8 mouse cellular contexts compared by ENCODE assay signal in the genomic region with DNA sequence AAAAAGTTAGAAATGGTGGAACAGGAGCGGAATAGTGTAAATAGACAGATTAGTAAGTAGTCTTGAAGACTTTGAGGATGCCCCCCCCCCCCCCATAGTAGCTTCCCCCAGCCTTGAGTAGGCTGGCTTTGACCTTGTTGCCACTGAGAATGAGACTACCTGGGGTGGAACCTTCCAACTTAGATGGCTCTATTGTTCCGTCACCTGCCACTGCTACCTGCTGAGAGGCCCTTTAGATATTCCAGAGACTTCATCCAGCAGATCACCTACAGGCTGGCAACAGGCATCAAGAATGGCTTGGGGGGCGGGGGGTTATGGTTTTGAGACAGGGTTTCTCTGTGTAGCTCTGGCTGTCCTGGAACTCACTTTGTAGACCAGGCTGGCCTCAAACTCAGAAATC. TPM values are rescaled to one million over a fixed set of nuclear protein-coding genes. Genes with fewer than 3 reads are reported as not detected.
DNase-seq lines count a peak whose midpoint lies in the region; ATAC-seq and TF ChIP-seq lines count a peak whose summit lies in the region.

No protein-coding gene starts in this region.

- H3K4me2 ChIP-seq in forebrain, embryonic 13.5 days: peak overlapping the region; percentile 80; the same call in 1 of the 2 replicates
- H3K4me2 ChIP-seq in forebrain, embryonic 12.5 days: no peak overlapping the region
- H3K4me2 ChIP-seq in liver, embryonic 14.5 days (ENCODE audit: low read depth): peak overlapping the region; percentile 62
- no peak overlapping the region for H3K4me2 ChIP-seq in liver, postnatal 0 days (ENCODE audit: low read depth, low read length)
- no peak overlapping the region for H3K4me2 ChIP-seq in kidney, embryonic 16.5 days (replicated peaks; ENCODE audit: low read depth, low read length)

- WGBS in forebrain, embryonic 13.5 days: 79% methylated on average over 3 of the region's 3 CpGs
- WGBS in forebrain, embryonic 12.5 days: 90% methylated on average over 3 of the region's 3 CpGs
- 83% methylated on average over 3 of the region's 3 CpGs for WGBS in liver, embryonic 14.5 days (ENCODE audit: insufficient replicate concordance)
- 90% methylated on average over 3 of the region's 3 CpGs for WGBS in liver, postnatal 0 days (ENCODE audit: insufficient replicate concordance)
- 92% methylated on average over 3 of the region's 3 CpGs for WGBS in kidney, embryonic 16.5 days

- H3K27ac ChIP-seq in forebrain, embryonic 13.5 days: no peak overlapping the region
- H3K27ac ChIP-seq in forebrain, embryonic 12.5 days: no peak overlapping the region
- H3K27ac ChIP-seq in liver, embryonic 14.5 days: no peak overlapping the region; the same call in 1 of the 2 replicates
- no peak overlapping the region for H3K27ac ChIP-seq in liver, postnatal 0 days (ENCODE audit: low read depth)
- no peak overlapping the region for H3K27ac ChIP-seq in kidney, embryonic 16.5 days (ENCODE audit: low read length)

- ATAC-seq in forebrain, embryonic 13.5 days: 0 out of 2 replicates have a peak, but pooled peaks have one; percentile 0
- ATAC-seq in forebrain, embryonic 12.5 days (ENCODE audit: low FRiP score): no peak
- ATAC-seq in liver, embryonic 14.5 days (ENCODE audit: insufficient read depth): no peak
- ATAC-seq in liver, postnatal 0 days: no peak
- no peak for ATAC-seq in kidney, embryonic 16.5 days (ENCODE audit: low FRiP score, low TSS enrichment)
- no peak for ATAC-seq in activated CD4-positive, CD25-positive, alpha-beta regulatory T cell, adult 4 months

- no peaks in the 10 kb centered on the region for H3K9me3 ChIP-seq in forebrain, embryonic 13.5 days (replicated peaks)
- H3K9me3 ChIP-seq in forebrain, embryonic 12.5 days: no peaks in the 10 kb centered on the region
- H3K9me3 ChIP-seq in liver, embryonic 14.5 days (ENCODE audit: control insufficient read depth, low read length): no peaks in the 10 kb centered on the region
- no peaks in the 10 kb centered on the region for H3K9me3 ChIP-seq in liver, postnatal 0 days (ENCODE audit: low read length)
- H3K9me3 ChIP-seq in kidney, embryonic 16.5 days (ENCODE audit: low read length): no peaks in the 10 kb centered on the region

- H3K9ac ChIP-seq in forebrain, embryonic 13.5 days: no peak overlapping the region
- no peak overlapping the region for H3K9ac ChIP-seq in forebrain, embryonic 12.5 days
- H3K9ac ChIP-seq in liver, embryonic 14.5 days (replicated peaks): no peak overlapping the region
- H3K9ac ChIP-seq in liver, postnatal 0 days (replicated peaks): no peak overlapping the region
- H3K9ac ChIP-seq in kidney, embryonic 16.5 days (replicated peaks; ENCODE audit: low read length): no peak overlapping the region

- no peaks in the 10 kb centered on the region for H3K27me3 ChIP-seq in forebrain, embryonic 13.5 days
- H3K27me3 ChIP-seq in forebrain, embryonic 12.5 days: no peaks in the 10 kb centered on the region
- H3K27me3 ChIP-seq in liver, embryonic 14.5 days (ENCODE audit: control insufficient read depth, insufficient read depth, low read length): no peaks in the 10 kb centered on the region
- no peaks in the 10 kb centered on the region for H3K27me3 ChIP-seq in liver, postnatal 0 days (ENCODE audit: insufficient read depth, low read length)
- no peaks in the 10 kb centered on the region for H3K27me3 ChIP-seq in kidney, embryonic 16.5 days (ENCODE audit: insufficient read depth, low read length)

- DNase-seq in liver, embryonic 14.5 days (ENCODE audit: low read depth in 3 of 3, low spot score in 3 of 3): no peak
- no peak for DNase-seq in liver, postnatal 0 days
- DNase-seq in ZHBTc4 (ENCODE audit: low read depth, low spot score): peak; percentile 85
- DNase-seq in naive thymus-derived CD4-positive, alpha-beta T cell, adult 2 months (ENCODE audit: low read depth): peak; percentile 28

- TF ChIP-seq CTCF in liver, embryonic 14.5 days (IDR thresholded peaks at IDR 0.05; ENCODE audit: low read depth): no peak
- no peak for TF ChIP-seq CTCF in liver, postnatal 0 days (IDR thresholded peaks at IDR 0.05; ENCODE audit: low read depth)

- TF ChIP-seq EP300 in liver, embryonic 14.5 days (IDR thresholded peaks at IDR 0.05; ENCODE audit: low read depth): no peak
- TF ChIP-seq EP300 in liver, postnatal 0 days (IDR thresholded peaks at IDR 0.05; ENCODE audit: low read depth): no peak

- peaks cover 19% of the 10 kb centered on the region for H3K4me1 ChIP-seq in forebrain, embryonic 13.5 days
- H3K4me1 ChIP-seq in forebrain, embryonic 12.5 days: peaks cover 18% of the 10 kb centered on the region
- peaks cover 5 to 10% of the 10 kb centered on the region in 2 experiments; a peak in 3 of 4 replicates for H3K4me1 ChIP-seq in liver, embryonic 14.5 days (replicated peaks; ENCODE audit: control insufficient read depth in 2 of 2, insufficient read depth in 2 of 2, low read length in 1 of 2)
- peaks cover 8% of the 10 kb centered on the region for H3K4me1 ChIP-seq in liver, postnatal 0 days (ENCODE audit: insufficient read depth)
- H3K4me1 ChIP-seq in kidney, embryonic 16.5 days (ENCODE audit: insufficient read depth, low read length): peaks cover 24% of the 10 kb centered on the region

- H3K4me3 ChIP-seq in forebrain, embryonic 13.5 days: no peak overlapping the region
- H3K4me3 ChIP-seq in forebrain, embryonic 12.5 days (replicated peaks): no peak overlapping the region
- peak overlapping the region in 1 of 2 experiments; percentile 100; a peak in 1 of 4 replicates for H3K4me3 ChIP-seq in liver, embryonic 14.5 days (ENCODE audit: insufficient read depth in 1 of 2, low read depth in 2 of 2, low read length in 2 of 2)
- H3K4me3 ChIP-seq in liver, postnatal 0 days (ENCODE audit: low read depth, low read length): no peak overlapping the region
- no peak overlapping the region for H3K4me3 ChIP-seq in kidney, embryonic 16.5 days (ENCODE audit: low read length)

- peaks cover 16% of the 10 kb centered on the region for H3K36me3 ChIP-seq in forebrain, embryonic 13.5 days (ENCODE audit: poor library complexity, severe bottlenecking)
- H3K36me3 ChIP-seq in forebrain, embryonic 12.5 days (replicated peaks): peaks cover 16% of the 10 kb centered on the region
- peaks cover 23% of the 10 kb centered on the region for H3K36me3 ChIP-seq in liver, embryonic 14.5 days (replicated peaks; ENCODE audit: control insufficient read depth, insufficient read depth, low read depth)
- H3K36me3 ChIP-seq in liver, postnatal 0 days (replicated peaks; ENCODE audit: insufficient read depth, low read length): peaks cover 18% of the 10 kb centered on the region
- H3K36me3 ChIP-seq in kidney, embryonic 16.5 days (ENCODE audit: insufficient read depth, low read length): peaks cover 16% of the 10 kb centered on the region

RNA-seq across cellular contexts. Expression of gene Clk1, which starts 0.7 kb away (rescaled TPM):
- 165 and 177 TPM in 2 replicates for polyA plus RNA-seq in forebrain, embryonic 13.5 days (2015; fragmentation: Nextera tagmentation; extraction: Ambion mirVana)
- polyA plus RNA-seq in forebrain, embryonic 12.5 days (2016; fragmentation: Nextera tagmentation; extraction: Ambion mirVana): 149 and 159 TPM in 2 replicates
- 49.0 and 97.9 TPM in 2 replicates for polyA plus RNA-seq in liver, embryonic 14.5 days (2012; rRNA removed)
- polyA plus RNA-seq in liver, embryonic 14.5 days (2014; fragmentation: Nextera tagmentation; extraction: Ambion mirVana): 69.3 and 78.5 TPM in 2 replicates
- 67.3 and 76.6 TPM in 2 replicates for polyA plus RNA-seq in liver, postnatal 0 days (2015; fragmentation: Nextera tagmentation; extraction: Ambion mirVana)
- 191 and 204 TPM in 2 replicates for polyA plus RNA-seq in kidney, embryonic 16.5 days (2015; fragmentation: Nextera tagmentation; extraction: Ambion mirVana)
- polyA plus RNA-seq in activated CD4-positive, CD25-positive, alpha-beta regulatory T cell, adult 4 months (2017; shearing (Covaris generic)): 100 to 1,000 TPM; 355 to 452 TPM

RNA-seq across cellular contexts. Expression of gene Nif3l1, which starts 20.4 kb away (rescaled TPM):
- polyA plus RNA-seq in forebrain, embryonic 13.5 days (2015; fragmentation: Nextera tagmentation; extraction: Ambion mirVana): 64.1 and 64.8 TPM in 2 replicates
- polyA plus RNA-seq in forebrain, embryonic 12.5 days (2016; fragmentation: Nextera tagmentation; extraction: Ambion mirVana): 57.9 and 65.0 TPM in 2 replicates
- polyA plus RNA-seq in liver, embryonic 14.5 days (2012; rRNA removed): 10.3 and 10.7 TPM in 2 replicates
- polyA plus RNA-seq in liver, embryonic 14.5 days (2014; fragmentation: Nextera tagmentation; extraction: Ambion mirVana): 16.5 and 18.0 TPM in 2 replicates
- polyA plus RNA-seq in liver, postnatal 0 days (2015; fragmentation: Nextera tagmentation; extraction: Ambion mirVana): 9.6 and 11.2 TPM in 2 replicates
- 51.9 and 52.2 TPM in 2 replicates for polyA plus RNA-seq in kidney, embryonic 16.5 days (2015; fragmentation: Nextera tagmentation; extraction: Ambion mirVana)
- polyA plus RNA-seq in activated CD4-positive, CD25-positive, alpha-beta regulatory T cell, adult 4 months (2017; shearing (Covaris generic)): 10 to 100 TPM; 40.1 to 58.3 TPM

RNA-seq across cellular contexts. Expression of gene Ppil3, which starts 20.7 kb away (rescaled TPM):
- 54.2 and 54.6 TPM in 2 replicates for polyA plus RNA-seq in forebrain, embryonic 13.5 days (2015; fragmentation: Nextera tagmentation; extraction: Ambion mirVana)
- 47.5 and 49.4 TPM in 2 replicates for polyA plus RNA-seq in forebrain, embryonic 12.5 days (2016; fragmentation: Nextera tagmentation; extraction: Ambion mirVana)
- polyA plus RNA-seq in liver, embryonic 14.5 days (2012; rRNA removed): 12.1 and 18.6 TPM in 2 replicates
- polyA plus RNA-seq in liver, embryonic 14.5 days (2014; fragmentation: Nextera tagmentation; extraction: Ambion mirVana): 29.8 and 31.0 TPM in 2 replicates
- 15.5 and 17.4 TPM in 2 replicates for polyA plus RNA-seq in liver, postnatal 0 days (2015; fragmentation: Nextera tagmentation; extraction: Ambion mirVana)
- 55.6 and 60.6 TPM in 2 replicates for polyA plus RNA-seq in kidney, embryonic 16.5 days (2015; fragmentation: Nextera tagmentation; extraction: Ambion mirVana)
- polyA plus RNA-seq in activated CD4-positive, CD25-positive, alpha-beta regulatory T cell, adult 4 months (2017; shearing (Covaris generic)): 10 to 100 TPM; 61.9 to 77.3 TPM

RNA-seq across cellular contexts. Expression of gene Bzw1, which starts 31.9 kb away (rescaled TPM):
- 441 and 458 TPM in 2 replicates for polyA plus RNA-seq in forebrain, embryonic 13.5 days (2015; fragmentation: Nextera tagmentation; extraction: Ambion mirVana)
- 509 and 526 TPM in 2 replicates for polyA plus RNA-seq in forebrain, embryonic 12.5 days (2016; fragmentation: Nextera tagmentation; extraction: Ambion mirVana)
- polyA plus RNA-seq in liver, embryonic 14.5 days (2012; rRNA removed): 25.8 and 38.3 TPM in 2 replicates
- polyA plus RNA-seq in liver, embryonic 14.5 days (2014; fragmentation: Nextera tagmentation; extraction: Ambion mirVana): 152 and 153 TPM in 2 replicates
- polyA plus RNA-seq in liver, postnatal 0 days (2015; fragmentation: Nextera tagmentation; extraction: Ambion mirVana): 118 and 128 TPM in 2 replicates
- 350 and 352 TPM in 2 replicates for polyA plus RNA-seq in kidney, embryonic 16.5 days (2015; fragmentation: Nextera tagmentation; extraction: Ambion mirVana)
- 100 to 1,000 TPM; 406 to 458 TPM for polyA plus RNA-seq in activated CD4-positive, CD25-positive, alpha-beta regulatory T cell, adult 4 months (2017; shearing (Covaris generic))

Comparison
In these comparisons a context has a peak if more than half of its experiments do, and no peak if none do; other contexts are left out.
1. H3K4me2 ChIP-seq: peak in forebrain, embryonic 13.5 days (single experiment) and liver, embryonic 14.5 days (single experiment); none in forebrain, embryonic 12.5 days (single experiment), liver, postnatal 0 days (single experiment) and kidney, embryonic 16.5 days (single experiment).
2. DNase-seq: peak in ZHBTc4 (single experiment) and naive thymus-derived CD4-positive, alpha-beta T cell, adult 2 months (single experiment); none in liver, embryonic 14.5 days (0 of 3) and liver, postnatal 0 days (single experiment).